ENCODE assay signal across 11 mouse cellular contexts in genomic region chr9:103117951-103118350, GRCm38 (mm10).
"Had no signal": no experiment of that assay in that cellular context is flagged by ENCODE, and none has a peak within 500 bp of the region (broad histone marks: within the 10 kb centered on the region; RNA-seq: fewer than 3 reads in every experiment).

No protein-coding gene starts in this region.

- DNase-seq: kidney, adult 2 months; kidney, postnatal 14 days; left cerebral cortex, postnatal 4 days; right cerebral cortex, adult 18-20 months; right cerebral cortex, postnatal 25 days; thymus, postnatal 36 days had no signal

- ATAC-seq: liver, embryonic 12.5 days; midbrain, embryonic 16.5 days had no signal

- H3K4me1 ChIP-seq: liver, embryonic 12.5 days had no signal

- H3K4me3 ChIP-seq: kidney, embryonic 15.5 days; limb, embryonic 13.5 days; liver, embryonic 12.5 days; neural tube, embryonic 15.5 days had no signal

- H3K4me2 ChIP-seq: kidney, embryonic 15.5 days; limb, embryonic 13.5 days; liver, embryonic 12.5 days; neural tube, embryonic 15.5 days had no signal

- H3K27me3 ChIP-seq: neural tube, embryonic 15.5 days had no signal

- H3K9me3 ChIP-seq: kidney, embryonic 15.5 days; limb, embryonic 13.5 days; liver, embryonic 12.5 days; neural tube, embryonic 15.5 days had no signal

- H3K27ac ChIP-seq: kidney, embryonic 15.5 days; limb, embryonic 13.5 days; liver, embryonic 12.5 days; neural tube, embryonic 15.5 days had no signal

- H3K36me3 ChIP-seq: kidney, embryonic 15.5 days; limb, embryonic 13.5 days; liver, embryonic 12.5 days had no signal

- H3K9ac ChIP-seq: kidney, embryonic 15.5 days; limb, embryonic 13.5 days; liver, embryonic 12.5 days; neural tube, embryonic 15.5 days had no signal
